Mouse (Mus musculus) embryo, embryonic 10.5 days (tissue): ENCODE data around the gene Rtl8c.
"Not testable (repeated sequence)": the region's sequence is repeated elsewhere in the genome, so short reads cannot be mapped to it uniquely, and the experiment has no call there.

Source experiments
- DNase-seq: peaks from one replicate; pipeline ENCODE4 v3.0.0-alpha.2; 2015; ENCODE audit warnings: low spot score

Gene Rtl8c

GRCm38 (mm10) chrX:53607242-53608121, at the start of gene Rtl8c:
TSS of gene Rtl8c (plus strand) at chrX:53608032.
- DNase-seq: peak; percentile 72

GRCm38 (mm10) chrX:53579311-53579710, 28.5 kb upstream of the Rtl8c start:
- DNase-seq: no peak

- DNase-seq: not testable (repeated sequence)
Observed at GRCm38 (mm10) chrX:53581407-53581806, 26.4 kb upstream of the Rtl8c start.

GRCm38 (mm10) chrX:53583404-53583803, 24.4 kb upstream of the Rtl8c start:
- DNase-seq: not testable (repeated sequence)

- not testable (repeated sequence) for DNase-seq
Observed at GRCm38 (mm10) chrX:53599993-53600392, 7.8 kb upstream of the Rtl8c start.

GRCm38 (mm10) chrX:53606176-53606575, 1.7 kb upstream of the Rtl8c start:
- DNase-seq: not testable (repeated sequence)

GRCm38 (mm10) chrX:53608122-53608813, 436 bp downstream of the Rtl8c start:
- DNase-seq: peak; percentile 12

- DNase-seq: not testable (repeated sequence)
Observed at GRCm38 (mm10) chrX:53608879-53609278, 1.0 kb downstream of the Rtl8c start, which contains the start of gene Gm14597. TSS of gene Gm14597 (minus strand) at chrX:53608979.

GRCm38 (mm10) chrX:53610571-53610970, 2.7 kb downstream of the Rtl8c start:
- DNase-seq: peak; percentile 79

- DNase-seq: not testable (repeated sequence)
Observed at GRCm38 (mm10) chrX:53611395-53611794, 3.6 kb downstream of the Rtl8c start.

- not testable (repeated sequence) for DNase-seq
Observed at GRCm38 (mm10) chrX:53638107-53638506, 30.3 kb downstream of the Rtl8c start.

GRCm38 (mm10) chrX:53642604-53642979, 34.8 kb downstream of the Rtl8c start:
- not testable (repeated sequence) for DNase-seq

GRCm38 (mm10) chrX:53642980-53643961, 35.4 kb downstream of the Rtl8c start, which contains the start of gene Rtl8a:
TSS of gene Rtl8a (minus strand) at chrX:53643682.
- peak; percentile 88 for DNase-seq

GRCm38 (mm10) chrX:53645885-53646284, 38.1 kb downstream of the Rtl8c start:
- DNase-seq: no peak

- DNase-seq: not testable (repeated sequence)
Observed at GRCm38 (mm10) chrX:53652917-53653316, 45.1 kb downstream of the Rtl8c start.
